Mouse (Mus musculus) ovary, postnatal 36 days (tissue): ENCODE measurements at regions not wholly inside any gene's neighbourhood (a gene's known extent, or its start where the extent isn't known, plus 50 kb on each side); places are given as distances from the start of the nearest gene placed in this dataset.

Experiments used
- DNase-seq: peaks from one replicate; pipeline ENCODE4 v3.0.0; 2022; ENCODE audit warnings: low spot score, mixed read lengths

DNA sequence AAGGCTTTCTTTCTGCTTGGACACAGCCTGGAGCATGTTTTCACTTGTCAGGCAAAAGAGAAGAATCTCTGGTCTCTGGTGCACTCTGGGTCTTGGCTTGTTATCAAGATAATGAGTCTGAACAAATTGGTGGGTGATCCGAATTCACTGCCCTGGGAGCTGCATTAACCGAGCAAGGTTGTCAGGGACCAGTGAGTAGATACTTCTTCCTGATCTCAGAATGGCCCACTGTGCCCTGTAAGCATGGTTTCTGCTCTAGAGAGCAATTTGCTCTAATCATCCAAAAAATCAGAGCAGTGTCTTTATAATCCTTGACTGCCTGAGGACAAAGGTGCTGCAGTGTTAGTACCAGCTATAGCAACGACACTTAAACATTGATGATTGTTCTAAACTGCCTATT is 97.2 kb upstream of the 1500015O10Rik start:
- DNase-seq: no peak

- peak; percentile 5 for DNase-seq
These were observed 94.7 kb upstream of the 1500015O10Rik start for GRCm38 (mm10) chr1:43635718-43636117.

- DNase-seq: no peak
These were observed 92.4 kb upstream of the 1500015O10Rik start for GRCm38 (mm10) chr1:43637956-43638355.

GRCm38 (mm10) chr1:43672031-43672430 is 58.4 kb upstream of the 1500015O10Rik start:
- no peak for DNase-seq
